12 mouse cellular contexts compared by ENCODE assay signal in the genomic region with DNA sequence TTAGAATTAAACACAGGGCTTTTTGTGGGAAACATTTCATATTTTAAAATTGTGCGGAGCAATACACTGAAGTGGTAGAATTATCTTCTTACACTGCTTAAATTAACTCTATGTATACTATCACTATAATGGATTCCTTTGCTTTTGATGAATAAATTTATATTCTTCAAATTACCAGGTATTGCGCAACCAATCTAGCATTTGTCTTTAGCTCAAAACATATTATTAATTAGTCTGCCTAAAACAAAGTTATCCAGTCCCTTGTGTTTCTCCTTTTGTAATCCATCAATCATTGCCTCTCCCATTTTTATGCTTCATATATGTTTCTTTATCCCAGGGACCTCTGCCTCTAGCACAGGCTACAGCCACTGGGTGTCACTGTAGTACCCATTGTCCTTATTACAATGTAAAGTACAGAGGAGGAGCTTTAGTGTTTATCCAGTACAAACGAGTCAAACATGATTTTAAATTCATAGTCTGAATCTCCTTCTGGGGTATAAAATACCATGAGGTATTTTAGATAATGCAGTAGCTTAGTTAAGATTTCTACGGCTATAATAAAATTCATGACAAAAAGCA.
DNase-seq lines count a peak whose midpoint lies in the region; ATAC-seq and TF ChIP-seq lines count a peak whose summit lies in the region.
"Had no signal": no experiment of that assay in that cellular context is flagged by ENCODE, and none has a peak within 500 bp of the region (broad histone marks: within the 10 kb centered on the region; RNA-seq: fewer than 3 reads in every experiment).

No protein-coding gene starts in this region.

- WGBS in heart, postnatal 0 days, result 57% methylated on average over 4 of the region's 4 CpGs
- WGBS in midbrain, postnatal 0 days, result 66% methylated on average over 4 of the region's 4 CpGs
- 69% methylated on average over 4 of the region's 4 CpGs for WGBS in midbrain, embryonic 13.5 days
- WGBS in kidney, embryonic 15.5 days, result 68% methylated on average over 4 of the region's 4 CpGs

- TF ChIP-seq EP300 in heart, postnatal 0 days (IDR thresholded peaks at IDR 0.05; ENCODE audit: low read depth), result no peak

- H3K9ac ChIP-seq in heart, postnatal 0 days (replicated peaks; ENCODE audit: low read depth, low read length), result no peak overlapping the region
- no peak overlapping the region for H3K9ac ChIP-seq in midbrain, postnatal 0 days (replicated peaks; ENCODE audit: low read length, poor library complexity, severe bottlenecking)
- H3K9ac ChIP-seq in midbrain, embryonic 13.5 days (replicated peaks), result no peak overlapping the region
- H3K9ac ChIP-seq in kidney, embryonic 15.5 days, result no peak overlapping the region
- H3K9ac ChIP-seq: intestine, embryonic 15.5 days; limb, embryonic 15.5 days had no signal

- no peak for TF ChIP-seq POLR2A in myocyte (IDR thresholded peaks at IDR 0.05; ENCODE audit: insufficient read length, low read depth)

- H3K9me3 ChIP-seq in heart, postnatal 0 days (replicated peaks; ENCODE audit: control insufficient read depth, low read length), result no peaks in the 10 kb centered on the region
- no peaks in the 10 kb centered on the region for H3K9me3 ChIP-seq in midbrain, postnatal 0 days (ENCODE audit: low read length)
- no peaks in the 10 kb centered on the region for H3K9me3 ChIP-seq in midbrain, embryonic 13.5 days
- no peaks in the 10 kb centered on the region for H3K9me3 ChIP-seq in kidney, embryonic 15.5 days (replicated peaks)
- H3K9me3 ChIP-seq: heart, embryonic 10.5 days; intestine, embryonic 15.5 days; limb, embryonic 15.5 days had no signal

- H3K36me3 ChIP-seq in heart, postnatal 0 days (replicated peaks; ENCODE audit: control insufficient read depth, insufficient read depth, low read length), result no peaks in the 10 kb centered on the region
- no peaks in the 10 kb centered on the region for H3K36me3 ChIP-seq in midbrain, postnatal 0 days (ENCODE audit: insufficient read depth, low read length)
- no peaks in the 10 kb centered on the region for H3K36me3 ChIP-seq in midbrain, embryonic 13.5 days
- H3K36me3 ChIP-seq in myocyte (ENCODE audit: control insufficient read depth, insufficient read depth), result no peaks in the 10 kb centered on the region
- H3K36me3 ChIP-seq in kidney, embryonic 15.5 days, result no peaks in the 10 kb centered on the region
- H3K36me3 ChIP-seq: heart, embryonic 10.5 days; intestine, embryonic 15.5 days; limb, embryonic 15.5 days had no signal

- no peak overlapping the region for H3K4me2 ChIP-seq in heart, postnatal 0 days (ENCODE audit: low read depth, low read length)
- no peak overlapping the region for H3K4me2 ChIP-seq in midbrain, postnatal 0 days (ENCODE audit: low read depth, low read length, poor library complexity, severe bottlenecking)
- no peak overlapping the region for H3K4me2 ChIP-seq in midbrain, embryonic 13.5 days (replicated peaks)
- H3K4me2 ChIP-seq in myocyte (ENCODE audit: low read depth), result no peak overlapping the region
- no peak overlapping the region for H3K4me2 ChIP-seq in kidney, embryonic 15.5 days
- H3K4me2 ChIP-seq: intestine, embryonic 15.5 days; limb, embryonic 15.5 days had no signal

- H3K79me2 ChIP-seq in myocyte (ENCODE audit: control insufficient read depth, insufficient read depth), result no peaks in the 10 kb centered on the region

- no peak overlapping the region for H3K4me3 ChIP-seq in heart, postnatal 0 days (ENCODE audit: low read depth, low read length)
- H3K4me3 ChIP-seq in midbrain, postnatal 0 days (ENCODE audit: low read depth, low read length), result no peak overlapping the region
- no peak overlapping the region for H3K4me3 ChIP-seq in midbrain, embryonic 13.5 days (replicated peaks)
- no peak overlapping the region for H3K4me3 ChIP-seq in myocyte
- H3K4me3 ChIP-seq in kidney, embryonic 15.5 days (replicated peaks), result no peak overlapping the region
- H3K4me3 ChIP-seq: heart, embryonic 10.5 days; intestine, embryonic 15.5 days; limb, embryonic 15.5 days had no signal

- TF ChIP-seq CTCF in heart, postnatal 0 days (IDR thresholded peaks at IDR 0.05; ENCODE audit: low read depth), result peak; percentile 36
- peak; percentile 54 for TF ChIP-seq CTCF in midbrain, postnatal 0 days (IDR thresholded peaks at IDR 0.05)

- no peaks in the 10 kb centered on the region for H3K27me3 ChIP-seq in heart, postnatal 0 days (ENCODE audit: control insufficient read depth, insufficient read depth, low read length)
- H3K27me3 ChIP-seq in midbrain, postnatal 0 days (ENCODE audit: insufficient read depth, low read length), result no peaks in the 10 kb centered on the region
- no peaks in the 10 kb centered on the region for H3K27me3 ChIP-seq in midbrain, embryonic 13.5 days
- no peaks in the 10 kb centered on the region for H3K27me3 ChIP-seq in myocyte (ENCODE audit: control insufficient read depth, insufficient read depth, insufficient read length)
- no peaks in the 10 kb centered on the region for H3K27me3 ChIP-seq in kidney, embryonic 15.5 days
- H3K27me3 ChIP-seq: intestine, embryonic 15.5 days; limb, embryonic 15.5 days had no signal

- H3K4me1 ChIP-seq in heart, postnatal 0 days (ENCODE audit: control insufficient read depth, insufficient read depth), result no peaks in the 10 kb centered on the region
- H3K4me1 ChIP-seq in midbrain, postnatal 0 days (ENCODE audit: insufficient read depth, low read length), result no peaks in the 10 kb centered on the region
- no peaks in the 10 kb centered on the region for H3K4me1 ChIP-seq in midbrain, embryonic 13.5 days (replicated peaks)
- H3K4me1 ChIP-seq in kidney, embryonic 15.5 days, result no peaks in the 10 kb centered on the region
- H3K4me1 ChIP-seq: heart, embryonic 10.5 days; intestine, embryonic 15.5 days; limb, embryonic 15.5 days had no signal

- no peak overlapping the region for H3ac ChIP-seq in myocyte (ENCODE audit: control insufficient read depth, insufficient read length)

- no peak for ATAC-seq in heart, postnatal 0 days (ENCODE audit: insufficient read depth, low read depth)
- no peak for ATAC-seq in midbrain, postnatal 0 days (ENCODE audit: low FRiP score)
- no peak for ATAC-seq in midbrain, embryonic 13.5 days
- no peak for ATAC-seq in kidney, embryonic 15.5 days (replicated peaks; ENCODE audit: low FRiP score)
- ATAC-seq: intestine, embryonic 15.5 days had no signal

- DNase-seq in heart, postnatal 0 days (ENCODE audit: low spot score), result no peak
- no peak for DNase-seq in heart, adult 8-10 months (ENCODE audit: low spot score)
- DNase-seq in midbrain, postnatal 0 days (ENCODE audit: low spot score), result peak; percentile 16
- peak; percentile 44 to 64 for DNase-seq in cerebellum, adult 18-20 months
- no peak for DNase-seq in ovary, postnatal 14 days (ENCODE audit: low spot score)
- DNase-seq: thymus, adult 18-20 months had no signal

- H3K27ac ChIP-seq in heart, postnatal 0 days (ENCODE audit: low read depth), result no peak overlapping the region
- no peak overlapping the region for H3K27ac ChIP-seq in midbrain, postnatal 0 days (ENCODE audit: low read depth, low read length)
- H3K27ac ChIP-seq in midbrain, embryonic 13.5 days, result no peak overlapping the region
- no peak overlapping the region for H3K27ac ChIP-seq in kidney, embryonic 15.5 days
- H3K27ac ChIP-seq: heart, embryonic 10.5 days; intestine, embryonic 15.5 days; limb, embryonic 15.5 days had no signal

TF ChIP-seq in myocyte, 11 proteins besides CTCF, POLR2A, EP300 and RAD21:
- TF ChIP-seq MYOG (IDR thresholded peaks at IDR 0.05; ENCODE audit: control insufficient read depth in 1 of 3, insufficient read depth in 1 of 3, insufficient read length in 2 of 3, low read depth in 2 of 3) (no peak), CEBPB (IDR thresholded peaks at IDR 0.05; ENCODE audit: insufficient read depth, poor library complexity, severe bottlenecking) (0 out of 2 replicates have a peak, but pooled peaks have one; percentile 66)
TF ChIP-seq in myocyte: peak in this region for 1.

Comparison
In these comparisons a context has a peak if more than half of its experiments do, and no peak if none do; other contexts are left out.
1. DNase-seq: peak in midbrain, postnatal 0 days (single experiment) and cerebellum, adult 18-20 months (2 of 2); none in heart, postnatal 0 days (single experiment), heart, adult 8-10 months (single experiment) and ovary, postnatal 14 days (single experiment).